Mouse (Mus musculus) embryonic facial prominence, embryonic 11.5 days (tissue): ENCODE data around the gene Slc45a3. TPM values are rescaled to one million over a fixed set of nuclear protein-coding genes. Genes with fewer than 3 reads are reported as not detected.
A peak's percentile ranks its signal among the peaks of the same experiment; 100 is the strongest.

Source experiments
- ATAC-seq: fragments of 200-750 bp; cut with Nextera tagmentation; replicated peaks from 2 replicates; pipeline ENCODE4 v1.8.0; 2017; ENCODE audit warnings: low read depth; ENCODE audit not compliant: insufficient number of reproducible peaks, low FRiP score, low TSS enrichment
- DNase-seq: peaks from one replicate; pipeline ENCODE4 v3.0.0-alpha.2; 2015; ENCODE audit warnings: low spot score
- H3K27ac ChIP-seq: fragments of 300-500 bp; sonication (generic); replicated peaks from 2 replicates; pipeline ENCODE4 v1.5.1; 2014; ENCODE audit warnings: mild to moderate bottlenecking, low read depth, low read length, control low read depth
- H3K27me3 ChIP-seq: fragments of 300-500 bp; sonication (generic); 2 replicates; pipeline ENCODE4 v1.6.1; 2014; ENCODE audit warnings: mild to moderate bottlenecking, low read length, moderate library complexity, mixed read lengths; ENCODE audit not compliant: control insufficient read depth, insufficient read depth
- H3K36me3 ChIP-seq: fragments of 300-500 bp; sonication (generic); replicated peaks from 2 replicates; pipeline ENCODE4 v1.6.1; 2014; ENCODE audit warnings: low read depth, mild to moderate bottlenecking, low read length, moderate library complexity, mixed read lengths; ENCODE audit not compliant: control insufficient read depth, insufficient read depth
- H3K4me1 ChIP-seq: fragments of 300-500 bp; sonication (generic); 2 replicates; pipeline ENCODE4 v1.6.1; 2014; ENCODE audit warnings: low read length, mixed read lengths; ENCODE audit not compliant: control insufficient read depth, insufficient read depth
- H3K4me2 ChIP-seq: fragments of 300-500 bp; sonication (generic); 2 replicates; pipeline ENCODE4 v1.6.1; 2014; ENCODE audit warnings: low read depth, mild to moderate bottlenecking, control low read depth, low read length, moderate library complexity
- H3K4me3 ChIP-seq: fragments of 300-500 bp; sonication (generic); 2 replicates; pipeline ENCODE4 v1.5.1; 2014; ENCODE audit warnings: low read depth, low read length, control low read depth
- H3K9ac ChIP-seq: fragments of 300-500 bp; sonication (generic); replicated peaks from 2 replicates; pipeline ENCODE4 v1.6.1; 2014; ENCODE audit warnings: mild to moderate bottlenecking, control low read depth, low read length
- H3K9me3 ChIP-seq: fragments of 300-500 bp; sonication (generic); replicated peaks from 2 replicates; pipeline ENCODE4 v1.6.1; 2016; ENCODE audit warnings: mild to moderate bottlenecking, low read length, inconsistent platforms, mixed read lengths; ENCODE audit not compliant: control insufficient read depth
- WGBS: fragments of 180-500 bp; shearing (Covaris S2); extraction: QIAGEN DNeasy Blood & Tissue Kit; methylation state at CpG from one replicate; pipeline ENCODE4 v1.1.7; 2014; 5-methylcytosine and 5-hydroxymethylcytosine counted together
- polyA plus RNA-seq: library from polyadenylated mRNA; unstranded; fragments of >200 nt; fragmentation: Nextera tagmentation; extraction: Ambion mirVana; gene quantifications from 2 replicates; pipeline ENCODE4 v1.2.1, GENCODE M21; 2014

The Slc45a3 gene
- 3.8 and 4.6 TPM in 2 replicates for polyA plus RNA-seq

GRCm38 (mm10) chr1:131962606-131963084 is at the start of gene Slc45a3:
Gene Slc45a3, plus strand, starts transcription at chr1:131962967.
- Histone ChIP-seq H3K9me3 (no peaks in the 10 kb centered on the region), H3K36me3 (no peaks in the 10 kb centered on the region), H3K27ac (no peak within 1 kb of the TSS), H3K9ac (peak within 1 kb of the TSS; percentile 72), H3K27me3 (peaks cover 18% of the 10 kb centered on the region), H3K4me3 (peak within 1 kb of the TSS; percentile 80), H3K4me2 (peak within 1 kb of the TSS; percentile 100), H3K4me1 (no peaks in the 10 kb centered on the region; the same call in 1 of the 2 replicates)
- ATAC-seq (peak; percentile 42; the same call in 1 of the 2 replicates), DNase-seq (peak; percentile 66)
- WGBS: 1% methylated on average over 35 of the region's 35 CpGs

DNA sequence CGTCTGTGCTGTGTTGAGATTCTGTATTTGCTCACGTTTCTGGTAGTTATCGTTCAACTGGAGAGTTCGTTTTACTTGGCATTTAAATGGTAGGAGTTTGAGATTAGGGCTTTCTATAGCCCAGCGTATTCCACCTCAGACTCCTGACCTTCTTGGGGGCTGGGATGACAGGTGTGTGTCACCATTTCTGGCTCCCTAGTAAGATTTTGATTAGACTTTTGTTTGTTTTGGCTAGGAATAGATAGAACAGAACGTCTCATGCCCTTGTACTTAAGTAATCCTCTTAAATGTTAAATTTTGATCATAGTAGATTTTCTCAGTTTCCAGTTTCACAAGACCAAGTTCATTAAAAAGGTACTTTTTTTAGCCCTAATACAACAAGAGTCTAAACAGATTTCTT is 45.1 kb upstream of the Slc45a3 start:
- H3K36me3 ChIP-seq: peaks cover 2% of the 10 kb centered on the region
- ATAC-seq (no peak), DNase-seq (no peak)
- 88% methylated on average over 6 of the region's 6 CpGs for WGBS
- H3K4me2 ChIP-seq: no peak overlapping the region
- H3K27ac ChIP-seq: no peak overlapping the region
- no peaks in the 10 kb centered on the region for H3K9me3 ChIP-seq
- no peak overlapping the region for H3K4me3 ChIP-seq
- no peak overlapping the region for H3K9ac ChIP-seq
- no peaks in the 10 kb centered on the region for H3K4me1 ChIP-seq
- no peaks in the 10 kb centered on the region for H3K27me3 ChIP-seq

DNA sequence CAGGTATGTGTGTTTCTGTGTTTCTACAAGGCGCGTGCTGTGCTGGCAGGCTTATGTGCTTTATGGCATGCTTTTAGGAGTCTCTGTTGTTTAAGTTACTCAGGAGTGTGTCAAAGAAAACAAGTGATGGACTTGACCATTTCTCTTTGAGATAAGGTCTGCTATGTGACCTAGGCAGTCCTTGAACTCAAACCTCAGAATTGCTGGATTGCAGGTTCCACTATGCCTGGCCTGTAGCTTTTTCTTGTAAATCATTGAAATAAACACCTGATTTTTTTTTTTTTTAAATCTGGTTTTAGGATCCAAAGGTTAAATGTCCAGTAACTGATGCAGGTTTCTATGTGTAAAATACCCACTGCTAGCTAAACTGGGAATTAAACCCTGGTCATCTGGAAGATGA is 43.7 kb upstream of the Slc45a3 start:
- ATAC-seq (no peak), DNase-seq (no peak)
- Histone ChIP-seq H3K4me3 (no peak overlapping the region), H3K9ac (no peak overlapping the region), H3K27me3 (no peaks in the 10 kb centered on the region), H3K9me3 (no peaks in the 10 kb centered on the region), H3K36me3 (peaks cover 2% of the 10 kb centered on the region), H3K4me1 (no peaks in the 10 kb centered on the region), H3K4me2 (no peak overlapping the region), H3K27ac (no peak overlapping the region)
- 98% methylated on average over 2 of the region's 2 CpGs for WGBS

GRCm38 (mm10) chr1:131922100-131922499 is 40.7 kb upstream of the Slc45a3 start:
- DNase-seq: no peak
- WGBS: 98% methylated on average over 3 of the region's 3 CpGs
- Histone ChIP-seq H3K4me2 (no peak overlapping the region), H3K27me3 (no peaks in the 10 kb centered on the region), H3K4me3 (no peak overlapping the region), H3K4me1 (no peaks in the 10 kb centered on the region), H3K9me3 (no peaks in the 10 kb centered on the region), H3K27ac (no peak overlapping the region), H3K9ac (no peak overlapping the region), H3K36me3 (peaks cover 7% of the 10 kb centered on the region)
- ATAC-seq: no peak

DNA sequence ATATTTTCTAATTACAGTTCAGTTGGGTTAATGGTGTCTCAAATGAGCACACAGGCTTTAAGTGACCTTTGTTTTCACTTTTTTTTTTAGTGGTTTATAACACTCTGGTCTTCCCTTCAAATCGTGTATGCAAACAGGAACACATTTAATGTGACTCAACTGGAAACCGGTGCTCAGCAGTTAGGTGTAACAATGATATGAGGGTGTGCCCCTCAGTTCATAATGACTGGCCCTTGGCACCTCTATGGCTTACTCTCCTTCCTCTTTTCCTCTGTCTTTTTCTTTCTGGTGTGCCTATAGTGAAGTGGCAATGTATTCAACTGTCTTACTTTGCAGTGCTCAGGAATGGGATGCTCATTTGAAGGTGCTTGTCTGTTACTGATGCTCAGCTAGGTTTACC is 29.3 kb upstream of the Slc45a3 start:
- Histone ChIP-seq H3K9me3 (no peaks in the 10 kb centered on the region), H3K4me3 (no peak overlapping the region), H3K27ac (no peak overlapping the region), H3K4me2 (no peak overlapping the region), H3K36me3 (peaks cover 18% of the 10 kb centered on the region), H3K9ac (no peak overlapping the region), H3K27me3 (no peaks in the 10 kb centered on the region), H3K4me1 (no peaks in the 10 kb centered on the region)
- 89% methylated on average over 2 of the region's 2 CpGs for WGBS
- no peak for ATAC-seq
- DNase-seq: no peak

DNA sequence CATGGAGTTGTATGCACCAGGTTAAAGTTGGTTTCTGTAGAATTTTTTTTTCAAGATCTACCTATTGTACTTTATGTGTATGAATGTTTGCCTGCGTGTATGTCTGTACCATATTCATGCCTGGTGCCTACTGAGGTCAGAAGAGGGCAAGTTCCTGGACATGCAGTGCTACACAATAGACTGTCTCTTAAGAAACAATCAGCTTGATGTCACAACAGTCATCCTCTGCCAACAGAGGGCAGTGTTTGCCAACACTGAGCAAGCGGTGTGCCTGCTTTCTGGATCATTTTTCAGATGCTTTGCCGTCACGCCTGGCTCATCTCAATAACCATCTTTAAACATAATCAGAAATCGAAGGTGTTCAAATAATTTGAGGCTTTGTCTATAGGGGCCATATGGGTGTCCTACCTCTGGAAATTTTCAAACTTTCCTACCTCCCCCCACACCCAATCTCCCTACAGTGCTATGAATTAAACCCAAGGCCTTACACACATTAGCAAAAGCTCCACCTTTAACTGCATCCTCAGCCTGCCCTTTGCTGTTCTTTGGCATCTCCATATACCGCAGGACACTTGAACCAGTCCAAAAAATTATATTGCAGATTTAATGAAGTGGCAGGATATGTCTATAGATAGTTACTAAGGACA is 25.0 kb upstream of the Slc45a3 start:
- DNase-seq (peak; percentile 73), ATAC-seq (peak; percentile 76; the same call in 1 of the 2 replicates)
- peaks cover 4% of the 10 kb centered on the region for H3K36me3 ChIP-seq
- H3K4me3 ChIP-seq: no peak overlapping the region
- no peak overlapping the region for H3K4me2 ChIP-seq
- H3K4me1 ChIP-seq: no peaks in the 10 kb centered on the region
- H3K27me3 ChIP-seq: no peaks in the 10 kb centered on the region
- 56% methylated on average over 6 of the region's 6 CpGs for WGBS
- no peaks in the 10 kb centered on the region for H3K9me3 ChIP-seq
- H3K9ac ChIP-seq: no peak overlapping the region
- H3K27ac ChIP-seq: no peak overlapping the region

DNA sequence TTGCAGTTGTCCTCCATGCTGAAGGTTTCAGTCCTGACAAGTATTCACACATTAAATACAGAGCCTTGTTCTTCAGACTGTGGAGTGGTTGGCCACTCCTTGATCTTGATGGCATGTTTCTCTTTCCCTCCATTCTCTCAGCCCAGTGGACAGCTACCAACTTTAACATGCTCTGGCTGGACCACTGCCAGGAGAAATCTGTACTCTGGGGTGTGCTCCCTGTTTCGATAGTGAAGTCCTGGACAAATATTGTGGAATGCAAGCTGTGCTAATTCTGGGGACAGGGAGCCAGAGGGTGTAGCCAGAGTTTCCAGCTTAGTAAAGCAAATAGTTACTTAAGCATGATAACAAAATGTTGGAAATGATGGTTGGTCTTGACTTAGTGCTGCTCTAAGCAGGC is 24.0 kb upstream of the Slc45a3 start:
- no peak for ATAC-seq
- 97% methylated on average over 1 of the region's 1 CpGs for WGBS
- H3K4me3 ChIP-seq: no peak overlapping the region

GRCm38 (mm10) chr1:131940711-131941244 is 22.0 kb upstream of the Slc45a3 start:
- Histone ChIP-seq H3K27ac (no peak overlapping the region), H3K4me2 (no peak overlapping the region), H3K4me1 (no peaks in the 10 kb centered on the region), H3K9me3 (no peaks in the 10 kb centered on the region), H3K4me3 (no peak overlapping the region), H3K9ac (no peak overlapping the region), H3K36me3 (no peaks in the 10 kb centered on the region), H3K27me3 (no peaks in the 10 kb centered on the region)
- ATAC-seq (no peak), DNase-seq (no peak)
- 74% methylated on average over 2 of the region's 2 CpGs for WGBS

More for the DNA sequence above, 24.0 kb upstream of the Slc45a3 start:
- no peak overlapping the region for H3K4me2 ChIP-seq
- no peak overlapping the region for H3K27ac ChIP-seq
- no peaks in the 10 kb centered on the region for H3K9me3 ChIP-seq
- no peaks in the 10 kb centered on the region for H3K27me3 ChIP-seq
- no peak overlapping the region for H3K9ac ChIP-seq
- DNase-seq: no peak
- no peaks in the 10 kb centered on the region for H3K4me1 ChIP-seq
- peaks cover under 1% of the 10 kb centered on the region for H3K36me3 ChIP-seq
